Mouse (Mus musculus): Measurements from ENCODE around the gene Trpm5. TPM values are rescaled to one million over a fixed set of nuclear protein-coding genes. Genes with fewer than 3 reads are reported as not detected.

Gene Trpm5
- total RNA-seq, 2 experiments from 2014 or later, result 0.31 to 0.59 TPM

- DNase-seq (ENCODE audit: low spot score in 2 of 2), result peak; percentile 49 to 60
These were observed 35.1 kb downstream of the Trpm5 start for GRCm38 (mm10) chr7:143059202-143059870.

- no peak for DNase-seq (ENCODE audit: low spot score in 2 of 2)
These were observed 36.2 kb downstream of the Trpm5 start for GRCm38 (mm10) chr7:143058221-143058697.

GRCm38 (mm10) chr7:143057667-143058220 lies 36.7 kb downstream of the Trpm5 start:
- DNase-seq (ENCODE audit: low spot score in 2 of 2), result no peak

GRCm38 (mm10) chr7:143057023-143057422 lies 37.4 kb downstream of the Trpm5 start:
- DNase-seq (ENCODE audit: low spot score in 2 of 2), result no peak

GRCm38 (mm10) chr7:143055499-143056186 lies 38.8 kb downstream of the Trpm5 start:
- DNase-seq (ENCODE audit: low spot score in 2 of 2), result peak in 1 of 2 experiments; percentile 49

GRCm38 (mm10) chr7:143055001-143055400 lies 39.4 kb downstream of the Trpm5 start:
- DNase-seq (ENCODE audit: low spot score in 2 of 2), result no peak

GRCm38 (mm10) chr7:143054612-143054965 lies 39.9 kb downstream of the Trpm5 start:
- no peak for DNase-seq (ENCODE audit: low spot score in 2 of 2)

GRCm38 (mm10) chr7:143053961-143054611 lies 40.4 kb downstream of the Trpm5 start:
- DNase-seq (ENCODE audit: low spot score in 2 of 2), result no peak

- peak; percentile 76 to 85 for DNase-seq (ENCODE audit: low spot score in 2 of 2)
These were observed 41.2 kb downstream of the Trpm5 start for GRCm38 (mm10) chr7:143053008-143053899.

GRCm38 (mm10) chr7:143052626-143053007 lies 41.8 kb downstream of the Trpm5 start, which contains the start of gene Cd81:
Gene Cd81, plus strand, starts transcription at chr7:143052739.
- DNase-seq (ENCODE audit: low spot score in 2 of 2), result peak; percentile 88 to 90

- no peak for DNase-seq (ENCODE audit: low spot score in 2 of 2)
These were observed 43.1 kb downstream of the Trpm5 start for GRCm38 (mm10) chr7:143051316-143051715.

GRCm38 (mm10) chr7:143049841-143050816 lies 44.3 kb downstream of the Trpm5 start:
- no peak for DNase-seq (ENCODE audit: low spot score in 2 of 2)

- DNase-seq (ENCODE audit: low spot score in 2 of 2), result no peak
These were observed 45.1 kb downstream of the Trpm5 start for GRCm38 (mm10) chr7:143049331-143049730.

- DNase-seq (ENCODE audit: low spot score in 2 of 2), result no peak
These were observed 48.1 kb downstream of the Trpm5 start for GRCm38 (mm10) chr7:143046358-143046757.

GRCm38 (mm10) chr7:143044826-143045206 lies 49.6 kb downstream of the Trpm5 start:
- no peak for DNase-seq (ENCODE audit: low spot score in 2 of 2)

- no peak for DNase-seq (ENCODE audit: low spot score in 2 of 2)
These were observed 50.2 kb downstream of the Trpm5 start for GRCm38 (mm10) chr7:143044049-143044825.

GRCm38 (mm10) chr7:143042897-143043300 lies 51.5 kb downstream of the Trpm5 start:
- no peak for DNase-seq (ENCODE audit: low spot score in 2 of 2)

- no peak for DNase-seq (ENCODE audit: low spot score in 2 of 2)
These were observed 52.4 kb downstream of the Trpm5 start for GRCm38 (mm10) chr7:143042089-143042488.

Data from layer of hippocampus, postnatal 10 days (tissue).